Mouse (Mus musculus) erythroid progenitor cell, adult 5-6 weeks (primary cell): Measurements from ENCODE around the gene Sys1. TPM values are rescaled to one million over a fixed set of nuclear protein-coding genes. Genes with fewer than 3 reads are reported as not detected.

Source experiments
- ATAC-seq: replicated peaks from 2 replicates; pipeline ENCODE4 v1.8.0; 2016; ENCODE audit warnings: moderate number of reproducible peaks, mild to moderate bottlenecking, moderate TSS enrichment, inconsistent platforms; ENCODE audit not compliant: poor library complexity, low FRiP score, severe bottlenecking
- total RNA-seq, 2 experiments: library from RNA; stranded (forward) in 1 of 2; stranded (reverse) in 1 of 2; fragments of 150-400 nt in 1 of 2; fragments of 186-747, 209-891 nt in 1 of 2; gene quantifications; 2 replicates each; pipeline versions ENCODE4 v1.2.3 to v1.2.4; 2015 to 2017; ENCODE audit warnings: low replicate concordance in 2 of 2

Sys1 gene
- total RNA-seq, 2 experiments from 2014 or later, result 3.1 to 8.8 TPM

DNA sequence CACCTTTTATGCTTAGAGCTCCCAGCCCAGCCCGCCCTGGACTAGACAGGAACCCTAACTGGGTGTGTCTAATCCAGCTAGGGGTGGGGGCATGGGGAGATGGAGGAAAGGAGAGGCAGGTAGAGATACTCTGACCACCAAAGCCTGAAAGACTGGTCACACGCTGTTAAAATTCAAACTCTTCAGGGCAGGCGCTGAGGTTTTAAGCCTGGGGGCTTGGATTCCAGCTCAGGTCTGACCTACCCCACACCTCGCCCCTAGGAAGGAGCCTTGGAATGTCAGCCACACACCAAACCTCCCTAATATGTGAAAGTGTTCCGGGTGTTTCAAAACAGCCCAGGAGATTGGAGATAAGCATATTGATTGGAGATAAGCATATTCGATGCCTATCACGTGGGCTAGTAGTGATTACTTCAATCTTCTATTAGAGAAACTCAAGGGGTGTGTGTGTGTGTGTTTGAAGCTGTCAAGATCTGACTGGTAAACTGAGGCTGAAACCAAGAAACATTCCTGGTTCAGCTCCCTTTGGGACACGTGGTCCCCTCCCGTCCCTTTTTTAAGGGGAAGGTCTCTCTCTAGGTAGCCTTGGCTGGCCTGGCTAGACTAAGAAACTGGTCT is 23.4 kb upstream of the Sys1 start:
- no peak for ATAC-seq

DNA sequence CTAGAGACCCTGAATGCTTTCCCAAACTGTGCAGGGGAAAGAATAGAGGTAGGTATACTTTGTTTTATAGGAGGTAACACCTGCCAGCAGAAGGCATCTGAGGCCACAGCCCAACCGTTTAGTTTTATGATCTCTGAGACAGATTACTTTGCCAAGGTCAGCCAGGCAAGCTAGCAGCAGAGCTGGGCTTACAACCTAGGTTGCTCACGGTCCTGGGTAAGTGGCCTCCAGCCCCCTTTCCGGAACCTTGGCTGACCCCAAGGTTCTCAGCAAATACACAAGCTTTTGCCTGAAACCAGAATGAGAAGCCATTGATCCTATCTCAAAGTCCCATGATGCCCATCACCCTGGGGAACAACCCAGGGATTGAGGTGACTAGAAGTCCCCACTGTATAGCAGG is 22.1 kb upstream of the Sys1 start:
- ATAC-seq, result no peak

DNA sequence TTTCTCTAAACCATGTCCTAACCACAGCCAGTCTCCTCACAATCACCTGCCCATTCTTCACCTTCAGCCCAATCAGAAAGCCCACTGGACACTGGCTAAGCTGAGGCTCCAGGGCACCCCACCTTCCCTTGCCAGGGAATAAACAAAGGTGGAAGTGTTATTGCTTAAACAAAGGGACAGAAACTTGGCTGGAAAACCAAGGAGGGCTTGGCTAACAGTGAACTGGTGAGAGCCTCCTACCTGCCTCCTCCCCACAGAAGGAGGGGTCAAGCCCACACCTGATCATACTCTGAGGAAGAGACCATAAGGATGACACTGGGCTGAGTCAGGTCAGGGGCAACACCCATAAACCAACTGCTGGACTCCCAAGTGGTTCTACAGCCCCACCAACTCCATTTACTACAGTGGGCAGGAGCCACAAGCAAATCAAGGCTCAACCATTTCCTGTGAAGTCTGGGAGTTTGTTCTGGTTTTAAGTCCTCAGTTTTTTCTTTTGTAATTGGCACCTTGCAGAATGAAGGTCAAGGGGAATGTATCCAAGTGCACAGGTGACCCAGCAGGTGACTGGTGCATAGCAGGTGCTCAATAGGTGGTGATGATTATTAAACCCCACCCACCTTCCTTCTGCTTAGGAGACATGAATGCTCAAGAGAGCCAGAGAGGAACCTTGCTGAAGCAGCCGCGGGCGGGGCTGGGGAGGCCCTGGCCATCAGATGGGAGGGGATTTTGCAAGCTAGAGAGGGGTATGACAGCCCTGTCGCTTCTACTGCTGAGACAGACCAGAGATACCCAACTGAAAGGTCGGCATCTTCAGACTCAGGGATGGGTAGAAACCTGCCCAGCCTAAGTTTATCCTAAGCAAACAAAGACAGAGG is 21.3 kb upstream of the Sys1 start:
- no peak for ATAC-seq

DNA sequence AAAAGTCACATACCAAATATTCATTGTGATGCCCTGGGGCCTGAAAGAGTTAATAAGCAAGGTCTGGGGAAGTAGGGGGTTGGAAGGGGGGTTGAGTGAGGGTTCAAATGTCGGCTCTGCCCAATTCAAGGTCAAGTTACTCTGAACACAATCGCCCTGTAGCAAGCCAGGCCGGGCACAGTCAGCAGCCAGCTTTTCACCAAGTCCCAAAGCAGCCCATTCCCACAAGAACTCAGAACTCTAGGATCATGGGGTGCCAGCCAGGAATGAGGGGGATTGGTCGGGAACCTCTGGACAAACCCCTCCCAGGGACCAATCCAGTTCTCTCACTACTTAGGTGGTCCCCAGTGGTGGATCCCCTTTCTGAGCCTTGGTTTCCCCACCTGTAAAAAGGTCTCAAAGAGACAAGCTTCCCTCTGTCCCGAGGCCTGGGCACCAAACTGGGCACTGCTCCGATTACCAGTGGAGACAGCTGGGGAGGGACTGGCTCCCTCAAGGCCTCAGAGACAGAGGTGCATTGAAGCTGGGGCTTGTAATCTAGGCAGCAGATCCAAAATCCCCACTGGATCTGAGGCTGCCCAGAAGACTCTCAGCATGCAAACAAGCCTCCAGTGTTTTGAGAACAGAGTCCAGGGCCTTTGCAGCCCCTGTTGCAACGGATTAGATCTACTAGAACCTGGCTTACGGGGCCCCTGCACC is 20.4 kb upstream of the Sys1 start:
- ATAC-seq, result no peak

DNA sequence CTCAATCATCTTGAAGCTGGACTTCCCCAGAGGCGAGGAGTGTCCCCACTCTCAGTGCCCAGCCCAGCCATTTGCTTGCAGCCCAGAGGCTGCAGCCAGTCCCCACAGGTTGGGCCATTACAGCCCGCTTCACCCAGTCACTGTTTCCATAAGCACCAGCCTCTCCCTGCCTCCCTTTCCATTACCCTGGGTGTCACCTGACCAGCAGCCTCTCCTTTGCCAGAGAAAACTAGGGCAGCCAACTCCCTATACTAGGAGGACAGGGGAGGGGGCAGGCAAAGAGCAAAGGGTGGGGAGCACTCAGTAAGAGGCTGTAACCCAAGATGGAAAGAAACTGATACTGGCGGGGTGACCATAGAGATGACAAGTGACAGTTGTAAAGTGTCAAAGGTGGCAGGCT is 19.8 kb upstream of the Sys1 start:
- ATAC-seq, result no peak

DNA sequence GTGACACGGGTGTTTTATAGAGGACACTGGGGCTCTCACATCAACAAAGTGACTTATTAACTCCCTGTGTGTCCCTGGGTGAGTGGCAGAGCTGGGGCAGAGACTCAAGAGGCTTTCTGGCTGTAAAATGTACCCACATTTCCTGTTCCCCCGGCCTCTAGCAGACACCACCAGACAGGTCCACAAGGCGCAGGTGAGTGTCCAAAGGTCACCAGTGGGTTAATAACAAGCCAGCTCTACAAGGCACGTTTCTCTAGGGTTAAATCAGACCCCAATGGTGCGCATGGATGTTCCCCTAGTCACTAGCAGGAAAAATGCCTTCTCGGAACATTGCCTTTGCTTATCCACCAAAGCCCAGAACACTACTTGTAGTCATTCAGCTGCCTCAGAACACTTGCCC is 19.1 kb upstream of the Sys1 start:
- ATAC-seq, result no peak

DNA sequence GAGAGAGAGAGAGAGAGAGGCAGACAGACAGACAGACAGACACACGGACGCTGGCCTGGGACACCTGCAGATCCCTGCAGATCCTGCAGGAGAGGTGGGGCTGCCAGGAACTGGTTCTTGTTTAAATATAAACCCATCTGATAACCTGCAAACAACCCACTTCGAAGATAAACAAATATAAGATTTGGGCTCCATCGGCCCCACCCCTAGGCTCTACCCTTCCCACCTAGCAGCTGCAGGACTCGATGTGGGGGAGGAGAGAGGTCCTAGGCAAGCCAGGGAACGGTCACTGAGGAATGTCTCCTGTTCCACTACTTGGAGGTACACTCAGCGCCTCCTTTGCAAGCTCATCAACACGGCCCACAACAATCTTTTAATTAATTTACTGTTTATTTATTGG is 18.5 kb upstream of the Sys1 start:
- ATAC-seq, result no peak

DNA sequence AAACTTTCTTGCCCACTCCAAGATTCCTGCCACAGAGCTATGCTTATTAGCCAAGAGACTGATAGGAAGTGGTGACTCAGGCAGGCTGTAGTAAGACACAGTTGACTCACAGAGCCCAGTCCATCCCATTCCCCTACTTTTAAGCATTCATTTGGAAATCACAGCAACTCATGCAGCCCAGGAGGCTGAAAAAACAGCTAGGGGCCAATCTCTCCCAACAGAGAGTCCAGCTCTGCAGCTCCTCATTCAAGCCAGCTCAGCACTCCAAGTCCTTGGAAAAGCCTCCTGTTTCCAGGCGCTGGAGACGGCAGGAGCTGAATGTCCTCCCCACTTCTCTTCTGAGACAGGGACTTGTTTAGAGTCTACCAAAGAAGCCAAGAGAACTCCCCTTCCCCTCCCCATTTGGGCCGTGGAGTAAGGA is 17.8 kb upstream of the Sys1 start:
- ATAC-seq, result no peak

DNA sequence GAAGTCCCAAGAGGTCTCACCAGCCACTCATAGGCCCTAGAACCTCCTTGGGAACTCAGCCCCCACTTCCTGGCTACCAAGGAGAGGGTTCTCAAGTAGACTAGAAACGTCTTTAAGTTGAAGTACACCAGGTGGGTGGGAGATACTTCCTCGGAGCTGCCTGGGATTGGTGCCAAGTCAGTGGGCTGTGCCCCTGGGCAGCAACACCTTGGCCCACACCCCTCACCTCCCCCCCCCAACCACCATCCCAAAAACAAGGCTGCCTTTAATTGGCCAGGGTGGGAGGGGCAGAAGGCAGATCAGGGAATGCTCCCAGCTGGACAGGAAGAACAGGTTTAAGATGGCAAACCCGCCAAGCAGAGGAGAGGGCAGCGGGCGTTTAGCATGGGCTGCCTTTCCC is 16.4 kb upstream of the Sys1 start:
- no peak for ATAC-seq

DNA sequence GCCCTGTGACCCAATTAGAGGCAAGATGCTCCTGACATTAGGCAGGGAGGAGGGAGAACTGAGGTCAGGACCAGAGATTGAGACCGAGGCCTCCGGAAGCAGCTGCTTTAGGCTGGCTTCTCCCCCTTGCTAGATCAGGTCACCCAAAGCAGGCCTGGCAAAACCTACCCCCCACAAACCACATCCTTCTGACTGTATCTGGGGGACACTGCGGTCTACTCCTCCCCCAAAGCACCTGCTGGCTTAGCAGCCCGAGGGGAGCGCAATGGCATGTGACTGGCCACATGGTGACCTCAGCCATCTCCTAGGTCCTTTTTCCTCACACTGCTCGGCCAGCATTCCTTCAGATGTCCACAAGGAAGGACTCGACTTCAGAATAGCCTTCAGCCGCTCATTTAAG is 15.6 kb upstream of the Sys1 start:
- no peak for ATAC-seq

DNA sequence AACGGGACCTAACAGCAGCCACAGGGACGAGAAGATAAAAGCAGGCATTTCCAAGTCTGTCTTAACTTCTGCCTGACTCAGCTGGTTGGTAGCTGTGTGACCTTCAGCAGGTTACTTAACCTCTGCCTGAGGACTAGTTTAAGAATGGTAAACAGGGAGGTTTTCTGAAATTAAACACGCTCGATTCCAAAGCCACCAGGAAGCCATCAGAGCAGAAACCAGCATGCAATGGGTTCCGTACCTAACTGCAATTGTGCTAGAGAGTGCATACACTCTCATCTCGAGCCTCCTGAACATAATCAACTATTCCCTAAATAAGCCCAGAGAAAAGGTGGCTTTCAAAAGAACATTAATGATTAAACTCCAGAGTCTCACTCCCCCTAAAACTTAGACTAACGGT is 15.0 kb upstream of the Sys1 start:
- no peak for ATAC-seq

DNA sequence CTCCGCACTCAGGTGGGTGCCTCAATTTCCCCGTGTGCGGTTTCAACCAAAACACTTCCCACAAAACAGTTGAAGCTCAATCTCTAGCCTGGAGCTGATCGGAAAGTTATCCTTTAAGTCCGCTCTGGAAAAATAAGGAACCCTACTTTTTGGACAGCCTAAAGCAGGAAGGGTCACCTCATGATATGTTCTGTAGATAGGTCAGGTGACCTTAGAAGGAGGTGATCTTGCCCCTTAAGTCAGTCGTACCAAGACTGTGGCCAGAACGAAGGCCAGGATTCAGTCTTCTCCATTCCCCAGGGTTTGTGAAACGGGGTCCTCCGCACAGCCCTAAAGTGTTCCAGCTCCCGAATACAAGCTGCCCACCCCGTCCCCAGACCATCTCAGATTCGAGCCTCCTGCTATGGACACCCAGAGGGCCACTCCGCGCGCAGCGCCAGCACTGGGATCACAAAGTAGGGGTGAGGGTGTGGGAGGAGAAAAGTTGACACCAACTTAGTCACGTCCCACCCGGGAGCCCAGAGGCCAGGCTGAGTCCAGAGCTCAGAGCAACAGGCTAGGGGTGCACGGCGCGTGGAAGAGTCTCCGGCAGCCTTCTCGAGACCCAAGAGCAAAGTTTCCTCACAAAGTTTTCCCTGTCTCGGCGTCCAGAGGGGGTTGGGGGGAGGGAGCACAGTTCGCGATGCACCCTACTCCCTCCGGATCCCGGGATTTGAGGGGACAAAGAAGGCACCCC is 14.3 kb upstream of the Sys1 start:
- no peak for ATAC-seq

DNA sequence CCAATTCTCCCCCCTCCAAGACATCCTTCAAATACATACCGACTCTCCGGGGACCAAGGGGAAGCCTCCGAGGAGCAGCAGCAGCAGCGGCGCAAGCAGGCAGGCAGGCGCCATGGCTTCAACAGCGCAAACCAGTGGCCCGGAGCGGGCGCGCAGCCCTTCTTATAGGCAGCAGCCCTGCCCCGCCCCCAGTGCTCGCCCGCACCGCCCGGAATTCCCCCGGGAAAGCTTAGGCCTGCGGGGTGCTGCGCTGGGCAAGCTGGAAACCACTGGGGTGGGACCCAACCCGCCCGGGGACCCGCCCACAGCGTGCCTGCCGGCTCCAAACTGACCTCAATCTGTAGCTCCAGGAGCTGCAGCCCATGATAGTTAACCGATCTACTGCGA is 13.7 kb upstream of the Sys1 start:
- no peak for ATAC-seq

DNA sequence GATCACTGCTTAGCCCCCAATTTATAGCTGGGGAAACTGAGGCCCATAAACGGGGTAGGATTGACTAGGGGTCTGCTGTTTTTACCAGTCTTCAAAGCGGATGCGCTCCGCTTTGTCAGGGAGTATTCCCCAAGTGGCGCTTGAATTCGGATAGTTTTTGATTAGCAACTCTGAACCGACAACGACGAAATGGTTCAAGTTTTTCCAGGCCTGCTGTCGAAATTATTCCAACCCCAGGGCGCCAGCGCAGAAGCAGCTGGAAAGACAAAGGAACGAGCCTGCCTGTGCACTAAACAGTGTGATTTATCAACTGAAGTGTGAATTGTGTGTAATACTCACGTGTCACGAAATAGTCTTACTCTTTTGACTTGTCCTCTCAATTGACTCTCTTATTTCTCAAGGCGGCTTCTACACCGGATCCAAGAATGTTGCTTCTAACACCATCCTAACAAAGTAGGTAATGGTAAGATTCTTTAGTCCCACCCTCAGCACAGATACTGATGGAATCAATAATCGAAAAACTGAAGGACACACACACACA is 13.2 kb upstream of the Sys1 start, which contains the start of gene Sdc4:
Gene Sdc4 (minus strand): TSS at position 428 of the 541 bp plus-strand sequence.
- no peak for ATAC-seq

DNA sequence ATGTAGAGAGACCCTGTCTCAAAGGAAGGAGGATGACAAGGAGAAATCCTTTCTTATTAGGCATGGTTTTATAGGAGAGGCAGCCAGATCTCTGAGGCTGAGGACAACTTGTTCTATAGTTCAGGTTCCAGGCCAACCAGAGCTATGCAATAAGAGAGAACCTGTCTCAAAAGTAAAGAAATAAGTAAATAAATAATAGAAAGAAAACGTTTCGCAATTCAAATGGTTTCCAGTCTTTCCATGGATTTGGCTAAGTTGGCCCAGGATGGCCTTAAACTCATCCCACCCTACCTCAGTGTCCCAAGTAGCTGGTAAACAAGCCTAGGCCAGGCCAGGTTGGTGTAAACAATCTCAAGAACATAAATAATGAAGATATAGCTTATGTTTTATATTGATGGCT is 12.1 kb upstream of the Sys1 start:
- no peak for ATAC-seq

DNA sequence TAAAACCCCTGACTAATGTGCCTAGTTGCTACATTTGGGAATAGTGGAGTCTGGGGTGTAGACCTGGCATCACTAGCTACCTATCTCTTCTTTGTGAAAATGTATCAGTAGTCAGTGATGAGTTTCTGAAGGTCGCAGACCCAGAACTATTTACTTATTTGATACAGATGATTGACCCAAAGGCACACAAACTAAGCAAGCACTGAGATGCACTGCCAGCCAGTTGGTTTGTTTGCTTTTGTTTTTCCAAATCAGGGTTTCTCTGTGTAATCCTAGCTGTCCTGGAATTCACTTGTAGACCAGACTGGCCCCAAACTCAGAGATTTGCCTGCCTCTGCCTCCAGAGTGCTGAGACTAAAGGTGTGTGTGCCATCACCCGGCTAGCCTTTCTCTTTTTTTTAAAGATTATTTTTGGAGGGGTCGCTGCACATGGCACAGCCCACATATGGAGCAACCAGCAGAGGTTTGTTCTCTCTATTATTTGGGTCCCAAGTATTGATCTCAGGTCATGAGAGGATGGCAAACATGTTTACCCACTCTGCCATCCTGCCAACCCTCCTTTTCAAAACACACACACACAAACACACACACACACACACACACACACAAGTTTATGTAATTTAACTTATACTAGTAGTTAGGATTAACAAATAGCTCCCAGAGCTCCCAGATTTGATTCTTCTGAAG is 11.2 kb upstream of the Sys1 start:
- no peak for ATAC-seq

DNA sequence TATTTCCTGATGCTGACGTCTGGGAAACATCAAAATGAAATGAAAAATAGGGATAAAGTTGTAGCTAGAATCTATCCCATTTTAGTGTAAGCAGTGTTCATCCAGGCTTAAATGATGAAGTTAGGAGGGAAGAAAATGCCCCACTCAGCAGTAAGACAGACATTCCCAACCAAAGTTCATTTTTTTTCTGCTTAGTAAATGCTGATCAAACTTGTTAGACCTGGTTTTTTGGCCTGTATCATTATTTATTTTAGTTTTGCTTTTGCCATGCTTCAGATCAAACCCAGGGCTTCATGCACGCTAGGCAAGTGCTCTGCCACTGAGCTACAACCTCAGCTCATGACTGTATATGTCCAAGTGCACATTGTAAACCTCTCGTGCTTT is 10.7 kb upstream of the Sys1 start:
- no peak for ATAC-seq

DNA sequence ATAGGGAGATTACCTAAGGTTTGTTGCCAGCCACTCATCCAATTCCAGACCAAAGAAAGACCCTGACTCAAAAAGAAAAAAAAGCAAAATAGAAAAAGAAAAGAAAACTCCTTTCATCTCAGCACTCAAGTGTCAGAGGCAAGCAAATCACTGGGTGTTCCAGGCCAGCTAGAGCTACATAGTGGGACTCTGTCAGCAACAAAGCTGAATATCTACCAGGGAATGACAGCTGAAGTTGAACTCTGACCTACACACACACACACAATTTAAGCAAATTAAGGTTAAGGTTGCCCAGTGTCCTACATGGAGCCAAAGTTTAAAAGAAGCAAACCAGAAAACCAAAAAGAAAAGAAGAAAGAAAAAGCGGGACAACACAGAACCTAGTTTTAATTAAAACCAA is 8.6 kb upstream of the Sys1 start:
- no peak for ATAC-seq

DNA sequence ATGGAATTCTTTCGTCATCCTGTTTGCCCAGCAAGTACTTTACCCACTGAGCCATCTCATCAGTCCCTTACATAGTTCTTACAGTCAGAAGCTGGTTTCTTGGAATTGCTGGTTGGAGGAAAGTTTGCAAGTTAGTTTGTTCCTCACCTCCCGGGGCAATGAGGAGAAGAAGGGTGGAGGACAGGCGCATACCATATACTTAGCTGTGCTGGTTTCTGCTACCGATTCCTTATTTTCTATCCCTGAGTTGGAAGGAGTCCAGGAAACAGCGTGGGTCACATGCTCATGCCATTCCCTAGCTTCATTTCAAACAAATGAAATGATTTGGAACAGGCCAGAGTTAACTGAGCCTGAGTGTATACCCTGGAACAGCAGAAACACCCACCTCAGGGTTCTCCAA is 7.8 kb upstream of the Sys1 start:
- ATAC-seq, result no peak
